Mouse (Mus musculus): ENCODE data around the gene 4930519P11Rik. TPM values are rescaled to one million over a fixed set of nuclear protein-coding genes. Genes with fewer than 3 reads are reported as not detected.

4930519P11Rik gene
- not detected for polyA plus RNA-seq (2015; fragmentation: Illumina TruSeq; extraction: RNeasy Lipid Tissue Mini Kit (QIAGEN cat#74804); ENCODE audit: low read depth, low replicate concordance)

DNA sequence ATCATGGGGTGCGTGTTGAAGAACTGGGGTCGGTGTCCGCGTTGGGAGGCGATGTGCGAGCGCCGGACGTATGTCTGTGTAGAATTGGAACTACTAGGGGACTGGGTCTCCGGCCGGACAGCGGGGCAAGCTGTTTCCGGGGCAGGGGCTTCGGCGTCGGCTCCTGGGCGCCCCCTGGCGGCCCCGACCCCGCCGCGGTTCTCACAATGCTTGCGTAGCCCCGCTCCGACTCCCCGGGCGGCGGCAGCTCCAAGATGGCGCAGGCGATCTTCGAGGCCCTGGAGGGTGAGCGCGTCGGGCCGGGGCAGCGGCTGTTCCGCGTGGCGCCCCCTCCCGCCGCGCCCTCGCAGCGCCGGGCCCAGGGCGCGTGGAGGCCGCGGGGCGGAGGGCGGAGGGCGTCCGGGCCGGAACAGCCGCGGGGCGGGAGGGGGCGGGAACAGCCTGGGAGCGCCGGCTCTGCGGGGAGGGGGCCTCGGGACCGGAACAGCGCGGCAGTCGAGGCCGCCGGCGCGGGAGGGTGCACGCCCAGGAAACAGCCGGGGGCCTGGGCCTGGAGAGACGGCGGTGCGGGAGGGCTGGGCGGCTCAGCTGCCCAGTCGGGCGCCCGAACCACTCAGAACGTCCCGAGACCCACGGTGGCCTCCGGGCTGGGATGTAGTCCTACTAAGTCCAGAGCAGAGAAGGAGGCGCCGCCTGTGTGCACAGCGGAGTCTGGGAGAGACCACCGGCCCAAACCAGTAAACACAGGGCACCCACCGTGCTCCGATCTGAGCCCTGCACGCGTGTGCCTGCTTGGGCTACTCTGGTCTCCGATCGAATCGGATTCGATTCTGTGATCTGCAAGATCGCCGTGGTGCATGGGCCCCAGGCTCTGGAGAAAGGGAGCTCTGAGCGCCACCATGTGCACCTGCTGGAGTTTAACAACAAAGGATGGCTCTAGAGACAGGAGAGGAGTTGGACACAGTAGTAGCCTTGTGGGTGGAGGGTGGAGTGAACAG lies at the start of gene 4930519P11Rik, which contains the start of gene Zfp341:
4930519P11Rik (minus strand) TSS at position 320 of the 998 bp plus-strand sequence.
Zfp341 (plus strand) TSS at position 180 of the 998 bp plus-strand sequence.

DNA sequence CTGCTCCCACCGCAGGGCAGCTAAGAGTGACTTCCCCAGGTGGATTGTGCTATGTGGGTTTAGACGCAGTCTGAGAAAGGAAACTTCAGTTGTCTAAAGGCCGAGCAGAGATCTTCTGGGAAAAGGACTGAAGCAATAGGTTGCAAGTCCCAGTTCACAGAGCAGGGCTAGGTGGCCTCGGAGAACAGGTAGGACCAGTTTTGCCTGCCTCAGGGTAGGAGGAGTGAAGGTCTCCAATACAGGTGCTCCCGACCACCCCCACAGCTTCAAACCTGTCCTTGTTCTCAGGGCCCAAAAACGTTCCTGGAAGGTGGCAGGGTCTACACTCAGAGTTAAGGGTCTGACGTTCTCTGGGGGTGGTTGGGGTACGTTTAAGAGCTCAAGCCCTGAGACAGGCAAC lies 38.1 kb upstream of the 4930519P11Rik start, which contains the start of gene Chmp4b:
Chmp4b (plus strand) TSS at position 343 of the 400 bp plus-strand sequence.

GRCm38 (mm10) chr2:154603638-154604153 lies 9.5 kb downstream of the 4930519P11Rik start, which contains the start of gene Pxmp4:
Gene Pxmp4, minus strand, starts transcription at chr2:154603708.

DNA sequence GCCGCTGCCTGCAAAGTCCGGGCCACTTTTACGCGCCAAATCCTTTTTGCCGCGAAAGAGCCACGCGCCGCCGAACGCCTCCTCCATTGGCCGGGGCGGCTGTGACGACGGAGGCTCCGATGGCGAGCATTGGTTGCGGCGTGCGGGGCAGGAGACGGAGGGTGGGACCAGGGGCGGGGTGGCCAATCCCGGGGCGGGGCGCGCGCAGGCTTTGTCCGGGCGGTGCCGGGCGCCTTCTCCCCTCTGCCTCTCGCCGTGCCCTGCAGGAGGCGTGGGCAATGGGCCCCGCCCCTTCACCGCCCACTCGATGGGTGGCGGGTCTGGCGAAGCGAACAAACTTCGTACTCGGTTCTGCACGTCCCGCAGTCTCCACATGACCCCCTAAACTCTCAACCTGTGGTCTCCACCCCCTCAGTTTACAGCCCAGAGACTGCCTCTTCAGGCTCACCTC lies 43.4 kb downstream of the 4930519P11Rik start, which contains the start of gene E2f1:
E2f1 (minus strand) TSS at position 57 of the 451 bp plus-strand sequence.

Other genes starting within 250 kb of the 4930519P11Rik start
- 13.5 TPM for gene Cdk5rap1, start 240.4 kb downstream of the 4930519P11Rik start, polyA plus RNA-seq (2015; fragmentation: Illumina TruSeq; extraction: RNeasy Lipid Tissue Mini Kit (QIAGEN cat#74804); ENCODE audit: low read depth, low replicate concordance)
- 28.1 TPM for gene Snta1, start 205.3 kb downstream of the 4930519P11Rik start, polyA plus RNA-seq (2015; fragmentation: Illumina TruSeq; extraction: RNeasy Lipid Tissue Mini Kit (QIAGEN cat#74804); ENCODE audit: low read depth, low replicate concordance)
- 25.2 TPM for gene Cbfa2t2, start 177.0 kb downstream of the 4930519P11Rik start, polyA plus RNA-seq (2015; fragmentation: Illumina TruSeq; extraction: RNeasy Lipid Tissue Mini Kit (QIAGEN cat#74804); ENCODE audit: low read depth, low replicate concordance)
- gene 1700003F12Rik, start 66.4 kb downstream of the 4930519P11Rik start, polyA plus RNA-seq (2015; fragmentation: Illumina TruSeq; extraction: RNeasy Lipid Tissue Mini Kit (QIAGEN cat#74804); ENCODE audit: low read depth, low replicate concordance) = not detected
- gene Actl10, start 61.7 kb downstream of the 4930519P11Rik start, polyA plus RNA-seq (2015; fragmentation: Illumina TruSeq; extraction: RNeasy Lipid Tissue Mini Kit (QIAGEN cat#74804); ENCODE audit: low read depth, low replicate concordance) = not detected
- 83.4 TPM for gene Necab3, start 54.5 kb downstream of the 4930519P11Rik start, polyA plus RNA-seq (2015; fragmentation: Illumina TruSeq; extraction: RNeasy Lipid Tissue Mini Kit (QIAGEN cat#74804); ENCODE audit: low read depth, low replicate concordance)
- 12.2 TPM for gene E2f1, start 43.5 kb downstream of the 4930519P11Rik start, polyA plus RNA-seq (2015; fragmentation: Illumina TruSeq; extraction: RNeasy Lipid Tissue Mini Kit (QIAGEN cat#74804); ENCODE audit: low read depth, low replicate concordance)
- 16.4 TPM for gene Pxmp4, start 9.7 kb downstream of the 4930519P11Rik start, polyA plus RNA-seq (2015; fragmentation: Illumina TruSeq; extraction: RNeasy Lipid Tissue Mini Kit (QIAGEN cat#74804); ENCODE audit: low read depth, low replicate concordance)
- 6.8 TPM for gene Zfp341, start 140 bp downstream of the 4930519P11Rik start, polyA plus RNA-seq (2015; fragmentation: Illumina TruSeq; extraction: RNeasy Lipid Tissue Mini Kit (QIAGEN cat#74804); ENCODE audit: low read depth, low replicate concordance)
- 245 TPM for gene Chmp4b, start 38.3 kb upstream of the 4930519P11Rik start, polyA plus RNA-seq (2015; fragmentation: Illumina TruSeq; extraction: RNeasy Lipid Tissue Mini Kit (QIAGEN cat#74804); ENCODE audit: low read depth, low replicate concordance)
- not detected for gene Gm14214, start 156.6 kb upstream of the 4930519P11Rik start, polyA plus RNA-seq (2015; fragmentation: Illumina TruSeq; extraction: RNeasy Lipid Tissue Mini Kit (QIAGEN cat#74804); ENCODE audit: low read depth, low replicate concordance)
- 128 TPM for gene Raly, start 177.7 kb upstream of the 4930519P11Rik start, polyA plus RNA-seq (2015; fragmentation: Illumina TruSeq; extraction: RNeasy Lipid Tissue Mini Kit (QIAGEN cat#74804); ENCODE audit: low read depth, low replicate concordance)
- not detected for gene a, start 178.0 kb upstream of the 4930519P11Rik start, polyA plus RNA-seq (2015; fragmentation: Illumina TruSeq; extraction: RNeasy Lipid Tissue Mini Kit (QIAGEN cat#74804); ENCODE audit: low read depth, low replicate concordance)